Mouse (Mus musculus): ENCODE data around the gene Bicd2.

DNA sequence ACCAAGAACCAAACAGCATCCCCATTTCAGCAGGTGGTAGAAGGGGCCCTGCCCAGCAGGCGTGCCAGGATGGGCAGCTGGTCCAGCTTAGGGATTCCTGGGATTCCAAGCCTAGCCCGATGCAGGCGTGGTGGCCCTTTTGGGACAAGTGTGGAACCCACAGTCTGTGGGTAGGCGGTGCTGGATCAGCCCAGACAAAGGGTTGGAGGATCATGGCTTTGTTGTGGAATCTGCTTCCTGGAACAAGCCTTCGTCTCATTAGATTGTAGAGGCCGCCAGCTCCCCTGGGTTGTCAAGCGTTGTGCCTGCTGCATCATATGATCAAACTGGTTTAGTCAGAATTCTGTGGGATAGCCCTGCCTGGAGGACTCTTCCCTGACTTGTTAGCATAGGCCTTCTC lies 21.0 kb downstream of the Bicd2 start:
- TF ChIP-seq POLR2A (IDR thresholded peaks at IDR 0.05; ENCODE audit: low read depth, low read length) (no peak), CTCF (conservative IDR thresholded peaks at IDR 0.05; ENCODE audit: insufficient read depth, insufficient read length, low read depth, low read length) (no peak)
